Mouse (Mus musculus): ENCODE data around the gene Olfr955. TPM values are rescaled to one million over a fixed set of nuclear protein-coding genes. Genes with fewer than 3 reads are reported as not detected.

Gene Olfr955
- total and polyA plus RNA-seq, 3 experiments = not detected

DNA sequence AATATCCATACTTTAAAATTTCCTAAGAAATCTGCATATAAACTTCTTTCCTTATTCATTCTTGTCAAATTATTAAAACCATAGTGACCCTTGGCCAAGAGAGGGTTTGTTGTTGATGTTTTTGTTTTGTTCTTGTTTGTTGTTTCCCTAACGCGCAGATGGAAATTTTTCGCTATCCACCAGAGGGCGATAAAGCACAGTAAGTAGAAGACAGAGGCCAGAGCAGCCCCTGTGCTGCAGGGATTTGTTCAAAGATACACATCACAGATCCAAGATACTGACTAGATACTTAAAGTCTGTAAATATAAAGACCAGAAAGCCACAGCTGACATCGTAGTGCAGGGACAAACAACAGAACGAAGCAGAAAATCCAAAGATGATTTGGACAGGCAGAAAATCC is 37.3 kb upstream of the Olfr955 start:
- H3K4me1 ChIP-seq (ENCODE audit: control insufficient read depth in 1 of 2, insufficient read depth in 2 of 2) = no peaks in the 10 kb centered on the region
- H3K27ac ChIP-seq (ENCODE audit: insufficient read depth, low read depth) = no peak overlapping the region
- peak; percentile 60 for TF ChIP-seq RAD21 (IDR thresholded peaks at IDR 0.05; ENCODE audit: low read depth, low read length)
- TF ChIP-seq JUND (conservative IDR thresholded peaks at IDR 0.05; ENCODE audit: low read depth, low read length) = no peak
- no peak for TF ChIP-seq TBP (conservative IDR thresholded peaks at IDR 0.05; ENCODE audit: low read depth, low read length)
- TF ChIP-seq USF1 (IDR thresholded peaks at IDR 0.05; ENCODE audit: low read depth, low read length) = no peak
- no peak for TF ChIP-seq RCOR1 (conservative IDR thresholded peaks at IDR 0.05; ENCODE audit: low read depth, low read length)
- peak; percentile 41 to 53 for TF ChIP-seq CTCF (conservative IDR thresholded peaks at IDR 0.05 in 1 of 2, IDR thresholded peaks at IDR 0.05 in 1 of 2; ENCODE audit: low read depth in 2 of 2, low read length in 2 of 2)
- no peak for TF ChIP-seq ZKSCAN1 (IDR thresholded peaks at IDR 0.05; ENCODE audit: borderline replicate concordance, low read depth, low read length)
- TF ChIP-seq MAZ (IDR thresholded peaks at IDR 0.05; ENCODE audit: low read depth, low read length) = no peak
- peak; percentile 38 for TF ChIP-seq SMC3 (IDR thresholded peaks at IDR 0.05; ENCODE audit: low read depth, low read length)
- no peak for TF ChIP-seq MAFK (IDR thresholded peaks at IDR 0.05; ENCODE audit: insufficient replicate concordance, low read length)
- TF ChIP-seq PAX5 (IDR thresholded peaks at IDR 0.05; ENCODE audit: low read length) = no peak
- no peak for TF ChIP-seq GABPA (IDR thresholded peaks at IDR 0.05; ENCODE audit: insufficient replicate concordance, low read depth, low read length)
- TF ChIP-seq POLR2A (IDR thresholded peaks at IDR 0.05; ENCODE audit: low read depth, low read length) = no peak
- TF ChIP-seq E2F4 (IDR thresholded peaks at IDR 0.05; ENCODE audit: insufficient replicate concordance, low read depth, low read length) = no peak
- dilution Hi-C loops (cut with MboI; ENCODE audit: extremely low pct_ligation_motif_present, extremely low pct_unique_long_range_greater_than_20kb, low sequenced_read_pairs) = no loop called here
- no peak overlapping the region for H3K4me2 ChIP-seq (ENCODE audit: insufficient read depth, low read depth, poor library complexity, severe bottlenecking)
- H3K79me2 ChIP-seq (replicated peaks; ENCODE audit: control insufficient read depth, extremely low read depth, insufficient read depth, poor library complexity, severe bottlenecking) = no peaks in the 10 kb centered on the region
- in situ Hi-C loops (cut with MboI; ENCODE audit: low pct_ligation_motif_present, low pct_unique_long_range_greater_than_20kb, low sequenced_read_pairs) = no loop called here
- no peaks in the 10 kb centered on the region for H3K36me3 ChIP-seq (replicated peaks in 1 of 2; ENCODE audit: control insufficient read depth in 1 of 2, insufficient read depth in 1 of 2, low read length in 1 of 2)
- no peaks in the 10 kb centered on the region for H3K9me3 ChIP-seq (replicated peaks; ENCODE audit: low read length)
- H3K27me3 ChIP-seq (replicated peaks) = no peaks in the 10 kb centered on the region
- DNase-seq (ENCODE audit: extremely low read depth) = peak; percentile 56
- no peak overlapping the region for H3K4me3 ChIP-seq (replicated peaks in 1 of 3; ENCODE audit: low read depth in 2 of 3, low read length in 2 of 3, poor library complexity in 1 of 3)
- H3K9ac ChIP-seq (ENCODE audit: insufficient read depth, low read depth) = no peak overlapping the region

DNA sequence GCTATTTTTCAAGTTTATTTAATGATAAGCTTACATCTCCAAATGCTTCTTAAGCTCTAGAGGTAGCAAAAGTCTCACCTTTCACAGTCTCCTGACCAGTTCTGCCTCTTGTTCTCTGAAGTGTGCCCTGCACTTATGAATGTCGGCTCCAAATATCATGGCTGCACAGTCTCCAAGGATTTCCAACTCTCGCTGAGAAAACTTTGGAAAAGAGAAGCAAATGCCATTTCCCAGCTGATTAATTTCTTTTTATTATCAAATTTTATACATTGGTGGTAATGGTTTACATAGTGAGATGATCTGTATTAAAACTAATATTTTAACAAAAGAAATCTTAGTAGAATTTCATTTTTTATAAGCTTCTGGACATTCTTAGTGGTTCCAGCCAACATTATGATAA is 22.2 kb upstream of the Olfr955 start, which contains the start of gene Olfr44:
Gene Olfr44, minus strand, starts transcription at position 101 of the 400 bp plus-strand sequence.
- no peak within 1 kb of the TSS for H3K9ac ChIP-seq (ENCODE audit: insufficient read depth, low read depth)
- no peak for DNase-seq (ENCODE audit: extremely low read depth)
- dilution Hi-C loops (cut with MboI; ENCODE audit: extremely low pct_ligation_motif_present, extremely low pct_unique_long_range_greater_than_20kb, low sequenced_read_pairs) = no loop called here
- H3K4me1 ChIP-seq (ENCODE audit: control insufficient read depth in 1 of 2, insufficient read depth in 2 of 2) = no peaks in the 10 kb centered on the region
- TF ChIP-seq IRF4 (IDR thresholded peaks at IDR 0.05; ENCODE audit: low read depth, low read length) (no peak), RAD21 (IDR thresholded peaks at IDR 0.05; ENCODE audit: low read depth, low read length) (no peak), HCFC1 (IDR thresholded peaks at IDR 0.05; ENCODE audit: low read depth, low read length) (no peak), ETS1 (conservative IDR thresholded peaks at IDR 0.05; ENCODE audit: low read depth, low read length) (no peak), MAX (IDR thresholded peaks at IDR 0.05; ENCODE audit: low read length) (no peak), SMC3 (IDR thresholded peaks at IDR 0.05; ENCODE audit: low read depth, low read length) (no peak), ZC3H11A (IDR thresholded peaks at IDR 0.05; ENCODE audit: low read depth, low read length) (no peak), CHD2 (IDR thresholded peaks at IDR 0.05; ENCODE audit: low read length) (no peak), MXI1 (IDR thresholded peaks at IDR 0.05; ENCODE audit: low read depth, low read length) (no peak), EP300 (IDR thresholded peaks at IDR 0.05; ENCODE audit: low read length) (no peak), ZKSCAN1 (IDR thresholded peaks at IDR 0.05; ENCODE audit: borderline replicate concordance, low read depth, low read length) (no peak), E2F4 (IDR thresholded peaks at IDR 0.05; ENCODE audit: insufficient replicate concordance, low read depth, low read length) (no peak), PAX5 (IDR thresholded peaks at IDR 0.05; ENCODE audit: low read length) (no peak)
- H3K36me3 ChIP-seq (replicated peaks in 1 of 2; ENCODE audit: control insufficient read depth in 1 of 2, insufficient read depth in 1 of 2, low read length in 1 of 2) = no peaks in the 10 kb centered on the region
- H3K79me2 ChIP-seq (replicated peaks; ENCODE audit: control insufficient read depth, extremely low read depth, insufficient read depth, poor library complexity, severe bottlenecking) = no peaks in the 10 kb centered on the region
- no peak within 1 kb of the TSS for H3K27ac ChIP-seq (ENCODE audit: insufficient read depth, low read depth)
- in situ Hi-C loops (cut with MboI; ENCODE audit: low pct_ligation_motif_present, low pct_unique_long_range_greater_than_20kb, low sequenced_read_pairs) = no loop called here
- H3K4me2 ChIP-seq (ENCODE audit: insufficient read depth, low read depth, poor library complexity, severe bottlenecking) = no peak within 1 kb of the TSS
- H3K9me3 ChIP-seq (replicated peaks; ENCODE audit: low read length) = no peaks in the 10 kb centered on the region
- no peaks in the 10 kb centered on the region for H3K27me3 ChIP-seq (replicated peaks)
- no peak within 1 kb of the TSS for H3K4me3 ChIP-seq (replicated peaks in 1 of 3; ENCODE audit: low read depth in 2 of 3, low read length in 2 of 3, poor library complexity in 1 of 3)
